Mouse (Mus musculus): ENCODE data around the gene Trpc3.
"Not testable (repeated sequence)": the region's sequence is repeated elsewhere in the genome, so short reads cannot be mapped to it uniquely, and the experiment has no call there.

Gene Trpc3

GRCm38 (mm10) chr3:36599773-36600172 lies 90.2 kb downstream of the Trpc3 start:
- DNase-seq = not testable (repeated sequence)

- no peak for DNase-seq
Measured at GRCm38 (mm10) chr3:36598811-36599210, 91.2 kb downstream of the Trpc3 start.

GRCm38 (mm10) chr3:36571827-36572378 lies 118.1 kb downstream of the Trpc3 start, which contains the start of gene Ccna2:
Ccna2 (minus strand) TSS chr3:36572150.
- peak; percentile 98 for DNase-seq

DNA sequence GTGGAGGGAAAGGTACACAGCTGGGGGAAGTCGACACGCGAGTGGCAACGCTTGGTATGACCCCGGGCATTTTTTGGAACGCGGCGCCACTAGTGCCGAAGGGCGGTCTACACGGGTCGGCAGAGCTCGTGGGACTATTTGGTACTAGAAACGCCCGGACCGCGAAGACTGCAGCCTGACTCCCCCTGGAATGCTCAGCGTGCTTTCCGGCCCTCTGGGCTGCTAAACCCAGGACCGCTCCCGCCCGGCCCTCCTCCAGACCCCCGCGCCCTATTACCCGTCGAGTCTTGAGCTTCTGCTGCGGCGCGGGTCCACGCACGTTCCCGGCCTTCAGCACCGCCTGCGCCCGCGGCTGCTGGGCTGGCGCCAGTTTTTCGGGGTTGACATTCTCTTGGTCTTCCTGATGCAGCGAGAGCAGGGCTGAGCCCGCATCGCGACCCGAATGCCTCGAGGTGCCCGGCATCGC lies 118.6 kb downstream of the Trpc3 start:
- DNase-seq = no peak

Measured in kidney, adult 8-10 months (tissue).